Mouse (Mus musculus) liver, postnatal 0 days (tissue): ENCODE results near the gene Pkn3. TPM values are rescaled to one million over a fixed set of nuclear protein-coding genes. Genes with fewer than 3 reads are reported as not detected.

Experiments
- ATAC-seq: fragments of 200-750 bp; cut with Nextera tagmentation; 2 replicates; pipeline ENCODE4 v1.8.0; 2017; ENCODE audit warnings: mild to moderate bottlenecking, moderate library complexity
- DNase-seq: peaks from one replicate; pipeline ENCODE4 v3.0.0-alpha.2; 2016
- H3K27ac ChIP-seq: fragments of 300-500 bp; sonication (generic); 2 replicates; pipeline ENCODE4 v1.5.1; 2014; ENCODE audit warnings: antibody characterized with exemption, moderate library complexity, mild to moderate bottlenecking, low read depth
- H3K27me3 ChIP-seq: fragments of 300-500 bp; sonication (generic); 2 replicates; pipeline ENCODE4 v1.6.1; 2014; ENCODE audit warnings: low read length, control low read depth, mixed read lengths; ENCODE audit not compliant: insufficient read depth
- H3K36me3 ChIP-seq: fragments of 300-500 bp; sonication (generic); replicated peaks from 2 replicates; pipeline ENCODE4 v1.6.1; 2014; ENCODE audit warnings: mild to moderate bottlenecking, control low read depth, low read length, moderate library complexity, mixed read lengths; ENCODE audit not compliant: insufficient read depth
- H3K4me1 ChIP-seq: fragments of 300-500 bp; sonication (generic); 2 replicates; pipeline ENCODE4 v1.6.1; 2014; ENCODE audit warnings: antibody characterized with exemption, mild to moderate bottlenecking, control low read depth; ENCODE audit not compliant: insufficient read depth
- H3K4me2 ChIP-seq: fragments of 300-500 bp; sonication (generic); 2 replicates; pipeline ENCODE4 v1.6.1; 2014; ENCODE audit warnings: low read depth, mild to moderate bottlenecking, low read length, moderate library complexity, mixed read lengths
- H3K4me3 ChIP-seq: fragments of 300-500 bp; sonication (generic); 2 replicates; pipeline ENCODE4 v1.5.1; 2014; ENCODE audit warnings: low read depth, low read length
- H3K9ac ChIP-seq: fragments of 300-500 bp; sonication (generic); replicated peaks from 2 replicates; pipeline ENCODE4 v1.6.1; 2014; ENCODE audit warnings: mild to moderate bottlenecking, moderate library complexity
- H3K9me3 ChIP-seq: fragments of 300-500 bp; sonication (generic); 2 replicates; pipeline ENCODE4 v1.6.1; 2016; ENCODE audit warnings: mild to moderate bottlenecking, control low read depth, low read length, mixed read lengths
- CTCF ChIP-seq: sonication (generic); IDR thresholded peaks from 2 replicates; pipeline ENCODE4 v1.5.1; 2016; ENCODE audit warnings: antibody characterized with exemption, low read depth
- EP300 ChIP-seq: IDR thresholded peaks from 2 replicates; pipeline ENCODE4 v1.6.1; 2016; ENCODE audit warnings: antibody characterized with exemption, low read depth, mild to moderate bottlenecking
- WGBS: fragments of 180-500 bp; shearing (Covaris S2); extraction: QIAGEN DNeasy Blood & Tissue Kit; methylation state at CpG from one replicate; pipeline ENCODE4 v1.1.7; 2014; ENCODE audit not compliant: insufficient replicate concordance; 5-methylcytosine and 5-hydroxymethylcytosine counted together
- polyA plus RNA-seq: library from polyadenylated mRNA; unstranded; fragments of >200 nt; fragmentation: Nextera tagmentation; extraction: Ambion mirVana; gene quantifications from 2 replicates; pipeline ENCODE4 v1.2.1, GENCODE M21; 2015

Gene Pkn3
- polyA plus RNA-seq, 1 experiment from 2014 or later = 0.75 TPM

DNA sequence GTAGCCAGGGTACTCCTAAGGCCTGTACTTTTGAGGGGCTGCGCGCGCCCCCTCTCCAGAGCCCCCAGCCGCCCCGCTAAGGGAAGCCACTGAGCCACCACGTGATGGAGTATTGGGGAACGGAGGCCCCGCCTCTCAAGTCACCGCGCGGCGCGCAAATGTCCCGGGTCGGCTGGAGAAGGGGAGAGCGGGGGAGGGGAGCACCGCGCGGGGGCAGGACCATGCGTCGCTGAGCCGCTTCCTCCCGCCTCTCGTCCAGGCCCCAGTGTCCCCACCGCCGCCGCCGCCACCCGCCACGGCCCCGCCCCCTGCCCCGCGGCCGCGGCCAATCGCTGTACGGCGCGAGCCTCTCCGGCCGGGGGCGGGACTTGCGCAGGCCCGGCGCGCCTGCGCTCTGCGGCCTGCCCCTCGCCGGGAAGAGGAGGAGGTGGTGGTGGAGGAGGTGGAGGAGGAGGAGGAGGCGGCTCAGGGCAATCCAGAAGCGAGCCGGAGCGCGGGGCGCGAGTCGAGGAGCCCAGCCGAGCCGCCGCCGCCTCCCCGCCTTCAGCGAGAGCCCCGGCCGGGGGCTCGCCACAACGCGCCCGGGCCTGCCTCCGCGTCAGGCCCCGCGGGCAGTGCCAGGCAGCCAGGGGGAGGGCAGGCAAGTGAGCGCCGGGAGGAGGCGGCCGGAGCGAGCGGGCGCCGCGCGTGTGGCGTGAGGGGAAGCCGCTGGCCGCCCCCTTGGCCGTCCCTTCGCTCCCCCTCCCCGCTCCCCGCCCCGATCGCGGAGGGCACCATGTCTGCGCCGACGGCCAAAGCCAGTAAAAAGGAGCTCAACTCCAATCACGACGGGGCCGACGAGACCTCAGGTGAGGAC, 11.2 kb upstream of the Pkn3 start:
- Histone ChIP-seq H3K4me2 (peak overlapping the region; percentile 95), H3K9ac (peak overlapping the region; percentile 96), H3K4me1 (peaks cover 34% of the 10 kb centered on the region), H3K9me3 (no peaks in the 10 kb centered on the region), H3K36me3 (peaks cover 20% of the 10 kb centered on the region), H3K4me3 (peak overlapping the region; percentile 96), H3K27me3 (no peaks in the 10 kb centered on the region), H3K27ac (peak overlapping the region; percentile 99)
- DNase-seq = peak; percentile 97
- 4% methylated on average over 52 of the region's 101 CpGs for WGBS
- ATAC-seq = peak; percentile 91
- no peak for TF ChIP-seq CTCF
- TF ChIP-seq EP300 = no peak

DNA sequence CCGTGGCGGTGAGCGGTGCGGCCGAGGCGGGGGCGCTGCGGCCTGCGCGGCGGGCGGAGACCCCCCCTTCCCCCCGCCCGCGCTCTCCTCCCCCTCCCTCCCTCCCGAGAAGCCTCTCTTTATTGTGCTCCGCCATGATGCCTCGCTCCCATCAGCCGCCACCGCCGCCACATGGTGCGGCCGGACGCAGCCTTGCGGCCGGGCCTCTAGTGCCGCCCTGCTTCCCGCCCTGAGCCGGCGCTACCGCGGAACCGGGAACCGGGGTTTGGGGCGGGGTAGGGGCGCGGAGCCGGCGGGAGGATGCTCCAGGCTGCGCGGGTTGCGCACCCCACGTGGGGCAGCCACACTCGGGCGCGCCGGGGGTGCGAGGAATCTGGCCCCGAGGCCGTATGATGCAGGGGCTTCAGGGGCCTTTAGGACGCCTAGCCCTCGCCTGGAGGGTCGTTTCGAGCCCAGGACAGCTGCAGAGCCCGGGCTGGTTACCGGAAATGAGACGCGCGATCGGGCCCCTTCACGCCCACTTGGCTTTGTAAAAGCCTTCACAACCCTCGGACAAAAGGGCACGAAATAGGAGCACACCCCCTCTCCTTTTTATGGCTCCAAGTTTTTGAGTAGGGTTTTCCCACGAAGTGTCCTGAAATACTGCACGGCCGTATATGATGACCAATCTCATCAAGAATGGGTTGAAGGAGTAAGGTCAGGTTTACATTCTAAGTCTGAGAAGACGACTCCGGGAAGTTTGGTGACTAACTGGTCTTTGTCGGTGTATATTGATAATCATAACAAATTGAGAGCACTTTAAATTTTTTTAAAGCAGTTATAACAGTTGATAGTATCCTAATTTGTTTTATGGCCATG, 10.2 kb upstream of the Pkn3 start:
- Histone ChIP-seq H3K9me3 (no peaks in the 10 kb centered on the region), H3K4me2 (peak overlapping the region; percentile 95), H3K4me1 (peaks cover 28% of the 10 kb centered on the region), H3K27me3 (no peaks in the 10 kb centered on the region), H3K4me3 (peak overlapping the region; percentile 96), H3K36me3 (peaks cover 20% of the 10 kb centered on the region), H3K27ac (peak overlapping the region; percentile 99), H3K9ac (peak overlapping the region; percentile 96)
- DNase-seq = peak; percentile 64
- under 1% methylated on average over 45 of the region's 69 CpGs for WGBS
- no peak for ATAC-seq
- TF ChIP-seq CTCF (no peak), EP300 (no peak)

DNA sequence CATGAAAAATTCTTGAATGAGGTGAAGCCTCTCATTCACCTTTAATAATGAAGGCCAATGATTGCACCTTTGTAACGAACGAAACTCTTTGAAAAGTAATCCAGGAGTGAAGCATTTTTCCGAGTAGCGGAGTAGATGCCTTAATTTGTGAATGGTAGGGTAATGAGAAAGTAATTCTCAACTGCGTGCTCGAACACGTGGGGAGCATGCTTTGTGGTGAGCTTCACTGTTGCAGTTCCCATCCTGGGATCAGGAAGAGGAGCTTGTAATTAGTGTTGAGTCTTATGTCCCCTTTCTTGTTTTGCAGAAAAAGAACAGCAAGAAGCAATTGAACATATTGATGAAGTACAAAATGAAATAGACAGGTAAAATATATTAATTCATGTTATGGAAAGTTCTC, 9.5 kb upstream of the Pkn3 start:
- H3K9ac ChIP-seq = peak overlapping the region; percentile 96
- 29% methylated on average over 7 of the region's 7 CpGs for WGBS

DNA sequence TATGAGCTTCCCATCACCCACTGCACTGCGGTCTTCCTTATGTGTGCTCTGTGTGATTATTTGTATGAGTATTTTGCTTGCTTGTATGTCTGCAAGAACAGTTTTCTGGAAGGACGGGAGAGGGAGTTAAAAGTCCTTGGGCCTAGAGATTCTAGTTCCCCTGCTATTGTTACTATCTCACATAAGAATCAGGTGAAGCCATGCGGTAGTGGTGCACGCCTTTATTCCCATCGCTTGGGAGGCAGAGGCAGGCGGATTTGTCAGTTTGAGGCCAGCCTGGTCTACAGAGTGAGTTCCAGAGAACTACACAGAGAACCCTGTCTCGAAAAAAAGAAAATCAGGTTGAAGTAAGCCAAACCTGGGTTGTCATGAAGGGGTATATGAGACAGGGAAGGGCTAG, 4.6 kb upstream of the Pkn3 start:
- H3K27ac ChIP-seq = no peak overlapping the region
- H3K4me3 ChIP-seq = no peak overlapping the region
- peaks cover 8% of the 10 kb centered on the region for H3K4me1 ChIP-seq
- H3K9me3 ChIP-seq = no peaks in the 10 kb centered on the region
- H3K9ac ChIP-seq = no peak overlapping the region
- no peak overlapping the region for H3K4me2 ChIP-seq
- H3K27me3 ChIP-seq = no peaks in the 10 kb centered on the region
- 73% methylated on average over 7 of the region's 7 CpGs for WGBS
- no peak for DNase-seq
- ATAC-seq = no peak
- H3K36me3 ChIP-seq = peaks cover 27% of the 10 kb centered on the region
- no peak for TF ChIP-seq CTCF
- TF ChIP-seq EP300 = no peak

More for the DNA sequence above, 9.5 kb upstream of the Pkn3 start:
- Histone ChIP-seq H3K4me2 (peak overlapping the region; percentile 95), H3K27ac (no peak overlapping the region), H3K4me3 (peak overlapping the region; percentile 96), H3K4me1 (peaks cover 28% of the 10 kb centered on the region), H3K36me3 (peaks cover 23% of the 10 kb centered on the region), H3K9me3 (no peaks in the 10 kb centered on the region), H3K27me3 (no peaks in the 10 kb centered on the region)
- DNase-seq (no peak), ATAC-seq (no peak)
- no peak for TF ChIP-seq EP300
- no peak for TF ChIP-seq CTCF

DNA sequence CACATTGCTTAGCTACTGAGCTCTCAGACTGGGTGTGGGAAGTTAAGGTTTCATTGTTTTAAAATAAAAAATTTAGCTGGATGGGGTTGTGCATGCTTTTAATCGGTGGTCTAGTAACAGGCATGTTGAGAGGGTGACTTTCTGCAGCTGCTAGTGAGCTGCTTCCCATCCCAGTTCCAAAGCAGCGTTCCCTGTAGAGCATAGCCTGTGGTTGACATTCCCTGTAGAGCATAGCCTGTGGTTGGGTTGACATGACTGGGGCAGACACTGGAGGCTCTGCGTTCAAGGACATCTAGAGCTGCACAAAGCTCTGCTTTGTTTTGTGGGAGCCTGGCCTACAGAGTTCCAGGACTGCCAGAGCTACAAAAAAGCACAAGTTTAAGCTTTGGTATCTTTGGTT, 4.2 kb upstream of the Pkn3 start:
- Histone ChIP-seq H3K9ac (no peak overlapping the region), H3K27me3 (no peaks in the 10 kb centered on the region), H3K9me3 (no peaks in the 10 kb centered on the region), H3K36me3 (peaks cover 27% of the 10 kb centered on the region), H3K4me1 (peaks cover 5% of the 10 kb centered on the region), H3K27ac (no peak overlapping the region), H3K4me2 (no peak overlapping the region), H3K4me3 (no peak overlapping the region)
- TF ChIP-seq EP300 (no peak), CTCF (no peak)
- WGBS = 81% methylated on average over 3 of the region's 3 CpGs
- no peak for DNase-seq
- no peak for ATAC-seq

DNA sequence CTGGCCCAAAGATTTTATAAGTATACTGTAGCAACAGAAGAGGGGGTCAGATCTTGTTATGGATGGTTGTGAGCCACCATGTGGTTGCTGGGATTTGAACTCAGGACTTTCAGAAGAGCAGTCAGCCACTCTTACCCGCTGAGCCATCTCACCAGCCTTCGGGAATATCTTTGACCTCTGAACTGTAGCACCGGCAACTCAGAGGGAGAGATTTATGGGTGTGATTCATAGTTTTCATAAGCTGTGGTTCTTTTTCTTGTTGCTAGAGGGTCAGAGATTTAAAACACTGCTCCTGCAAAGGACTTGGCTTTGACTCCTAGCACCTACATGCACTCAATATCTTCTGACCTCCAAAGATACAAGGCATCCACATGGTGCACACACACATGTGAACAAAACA, 1.9 kb upstream of the Pkn3 start:
- H3K4me1 ChIP-seq = peaks cover 8% of the 10 kb centered on the region
- H3K9me3 ChIP-seq = no peaks in the 10 kb centered on the region
- TF ChIP-seq CTCF (no peak), EP300 (no peak)
- H3K4me3 ChIP-seq = no peak overlapping the region
- no peak overlapping the region for H3K9ac ChIP-seq
- DNase-seq = no peak
- WGBS = 61% methylated on average over 3 of the region's 3 CpGs
- no peak for ATAC-seq
- no peaks in the 10 kb centered on the region for H3K27me3 ChIP-seq
- peaks cover 8% of the 10 kb centered on the region for H3K36me3 ChIP-seq
- no peak overlapping the region for H3K4me2 ChIP-seq
- no peak overlapping the region for H3K27ac ChIP-seq
